Mouse (Mus musculus) liver, embryonic 16.5 days (tissue): ENCODE results near the gene Gpr155. TPM values are rescaled to one million over a fixed set of nuclear protein-coding genes. Genes with fewer than 3 reads are reported as not detected.
A peak's percentile ranks its signal among the peaks of the same experiment; 100 is the strongest.

ENCODE experiments used
- ATAC-seq: fragments of 200-750 bp; cut with Nextera tagmentation; 2 replicates; pipeline ENCODE4 v1.8.0; 2017; ENCODE audit warnings: low read depth, mild to moderate bottlenecking, moderate number of reproducible peaks, moderate library complexity
- H3K27ac ChIP-seq: fragments of 300-500 bp; sonication (generic); 2 replicates; pipeline ENCODE4 v1.5.1; 2014; ENCODE audit warnings: mild to moderate bottlenecking, low read length
- H3K27me3 ChIP-seq: fragments of 300-500 bp; sonication (generic); 2 replicates; pipeline ENCODE4 v1.6.1; 2014; ENCODE audit warnings: low read depth, low read length, mixed read lengths; ENCODE audit not compliant: control insufficient read depth, insufficient read depth
- H3K36me3 ChIP-seq: fragments of 300-500 bp; sonication (generic); 2 replicates; pipeline ENCODE4 v1.6.1; 2014; ENCODE audit warnings: mild to moderate bottlenecking; ENCODE audit not compliant: control insufficient read depth, insufficient read depth
- H3K4me1 ChIP-seq: fragments of 300-500 bp; sonication (generic); 2 replicates; pipeline ENCODE4 v1.6.1; 2014; ENCODE audit warnings: low read depth, low read length, mixed read lengths; ENCODE audit not compliant: control insufficient read depth
- H3K4me2 ChIP-seq: fragments of 300-500 bp; sonication (generic); 2 replicates; pipeline ENCODE4 v1.6.1; 2014; ENCODE audit warnings: low read depth, low read length, mixed read lengths
- H3K4me3 ChIP-seq: fragments of 300-500 bp; sonication (generic); 2 replicates; pipeline ENCODE4 v1.5.1; 2014; ENCODE audit warnings: low read depth, mild to moderate bottlenecking, low read length
- H3K9ac ChIP-seq: fragments of 300-500 bp; sonication (generic); 2 replicates; pipeline ENCODE4 v1.6.1; 2014; ENCODE audit warnings: low read depth, low read length
- H3K9me3 ChIP-seq: fragments of 300-500 bp; sonication (generic); replicated peaks from 2 replicates; pipeline ENCODE4 v1.6.1; 2016; ENCODE audit warnings: low read length; ENCODE audit not compliant: control insufficient read depth
- WGBS: fragments of 180-500 bp; shearing (Covaris S2); extraction: QIAGEN DNeasy Blood & Tissue Kit; methylation state at CpG from one replicate; pipeline ENCODE4 v1.1.7; 2014; ENCODE audit not compliant: insufficient replicate concordance; 5-methylcytosine and 5-hydroxymethylcytosine counted together
- polyA plus RNA-seq: library from polyadenylated mRNA; unstranded; fragments of >200 nt; fragmentation: Nextera tagmentation; extraction: Ambion mirVana; gene quantifications from 2 replicates; pipeline ENCODE4 v1.2.1, GENCODE M21; 2015

Gene Gpr155
- polyA plus RNA-seq, 1 experiment from 2014 or later: 5.9 TPM

DNA sequence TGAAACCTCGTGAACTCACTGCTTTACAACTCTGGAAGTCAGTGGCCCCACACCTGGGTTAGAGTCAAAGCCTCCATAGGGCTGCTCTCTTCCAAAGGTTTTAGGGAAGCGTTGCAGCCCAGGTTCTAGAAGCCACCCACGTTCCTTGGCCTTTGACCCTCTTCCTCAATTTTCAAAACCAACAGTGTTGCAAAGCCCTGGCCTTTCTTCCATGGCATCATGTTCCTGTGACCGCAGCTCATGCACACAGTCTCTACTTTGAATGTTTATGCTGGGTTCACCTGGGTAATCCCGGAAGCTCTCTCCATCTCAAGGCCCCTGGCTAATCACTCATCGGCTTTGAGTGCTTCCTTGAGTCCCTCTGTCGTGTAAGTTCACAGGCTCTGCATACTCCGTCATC, 9.1 kb upstream of the Gpr155 start:
- no peak overlapping the region for H3K4me2 ChIP-seq
- no peak for ATAC-seq
- no peaks in the 10 kb centered on the region for H3K27me3 ChIP-seq
- H3K4me3 ChIP-seq: no peak overlapping the region
- H3K36me3 ChIP-seq: no peaks in the 10 kb centered on the region
- H3K9ac ChIP-seq: no peak overlapping the region
- WGBS: 67% methylated on average over 8 of the region's 8 CpGs
- no peaks in the 10 kb centered on the region for H3K9me3 ChIP-seq
- no peak overlapping the region for H3K27ac ChIP-seq
- no peaks in the 10 kb centered on the region for H3K4me1 ChIP-seq

DNA sequence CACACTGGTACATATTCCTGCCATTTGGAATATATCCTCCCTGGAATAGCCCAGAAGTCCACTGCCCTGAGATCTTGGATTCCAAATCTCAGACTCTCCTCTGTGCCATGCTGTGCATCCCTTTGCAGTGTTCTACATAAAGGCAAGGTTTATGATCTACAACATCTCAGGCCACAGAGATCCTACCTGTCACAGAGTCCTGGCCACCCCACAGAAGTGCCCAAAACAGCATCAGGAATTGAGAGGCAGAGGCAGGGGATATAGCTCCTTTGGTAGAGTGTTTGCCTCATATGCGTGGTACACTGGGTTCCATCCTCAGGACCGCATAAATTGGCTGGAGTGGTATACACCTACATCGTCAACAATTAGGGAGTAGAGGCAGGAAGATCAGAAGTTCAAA, 8.1 kb upstream of the Gpr155 start:
- Histone ChIP-seq H3K9me3 (no peaks in the 10 kb centered on the region), H3K27me3 (no peaks in the 10 kb centered on the region), H3K36me3 (no peaks in the 10 kb centered on the region), H3K9ac (no peak overlapping the region), H3K4me2 (no peak overlapping the region), H3K27ac (no peak overlapping the region), H3K4me3 (no peak overlapping the region), H3K4me1 (no peaks in the 10 kb centered on the region)
- 64% methylated on average over 3 of the region's 3 CpGs for WGBS
- no peak for ATAC-seq

DNA sequence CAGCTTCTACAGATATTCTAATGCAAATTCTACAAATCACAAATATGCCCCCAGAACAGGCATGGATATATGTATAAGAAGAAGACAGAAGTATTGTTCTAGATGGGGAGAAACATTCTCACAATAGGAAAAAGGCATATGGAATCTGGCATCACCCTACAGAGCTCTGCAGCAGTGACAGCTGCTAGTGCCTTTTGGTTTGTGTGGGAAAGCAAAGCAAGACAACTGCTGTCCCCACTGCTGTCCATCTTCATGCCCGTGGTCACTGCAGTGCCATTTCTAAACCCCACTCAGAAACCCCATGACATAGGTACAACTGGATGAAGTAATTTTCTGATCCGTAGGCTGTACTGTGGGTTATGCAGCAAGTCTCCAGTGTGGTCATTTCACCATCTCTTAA, 6.4 kb upstream of the Gpr155 start:
- H3K9ac ChIP-seq: no peak overlapping the region
- WGBS: 64% methylated on average over 2 of the region's 2 CpGs
- ATAC-seq: no peak
- H3K27ac ChIP-seq: no peak overlapping the region
- H3K36me3 ChIP-seq: no peaks in the 10 kb centered on the region
- no peak overlapping the region for H3K4me2 ChIP-seq
- no peaks in the 10 kb centered on the region for H3K27me3 ChIP-seq
- no peaks in the 10 kb centered on the region for H3K4me1 ChIP-seq
- H3K9me3 ChIP-seq: no peaks in the 10 kb centered on the region
- H3K4me3 ChIP-seq: no peak overlapping the region

DNA sequence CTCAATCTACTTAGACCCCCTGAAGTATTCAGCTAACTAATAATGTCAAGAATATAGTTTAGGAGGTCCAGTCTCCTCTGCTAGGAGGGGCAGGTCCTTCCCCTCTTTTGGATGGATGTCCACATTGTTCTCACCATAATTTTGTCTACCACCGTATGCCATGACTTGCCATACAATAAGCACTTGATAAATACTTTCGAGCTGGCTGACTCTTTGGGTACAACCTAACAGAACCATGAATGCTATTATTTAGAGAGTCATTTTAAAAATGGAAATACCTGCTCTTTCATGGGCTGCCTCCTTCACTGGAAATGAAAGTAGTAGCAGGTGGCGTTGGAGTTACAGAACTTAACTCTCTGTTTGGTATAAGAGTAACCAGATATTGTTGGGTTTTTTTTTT, 3.6 kb upstream of the Gpr155 start:
- WGBS: 76% methylated on average over 3 of the region's 3 CpGs
- ATAC-seq: no peak
- no peaks in the 10 kb centered on the region for H3K27me3 ChIP-seq

DNA sequence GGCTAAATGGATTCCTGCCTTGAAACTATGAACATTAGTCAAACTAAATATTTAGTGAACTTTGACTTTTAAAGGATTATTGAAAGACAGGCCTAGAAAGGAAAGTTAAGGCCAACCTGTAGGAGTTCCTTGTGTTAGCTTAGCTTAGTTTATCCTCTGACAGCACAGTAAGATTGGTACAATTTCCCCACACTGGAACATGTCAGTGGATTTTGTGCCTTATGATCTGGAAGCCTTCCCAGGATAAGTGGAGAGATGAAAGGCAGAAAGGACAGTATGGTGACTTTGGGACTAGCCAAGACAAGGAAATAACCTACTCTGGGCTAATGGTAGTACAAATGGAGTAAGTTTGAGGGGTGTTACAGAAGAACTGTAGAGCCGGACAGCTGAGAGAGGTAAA, 1.4 kb upstream of the Gpr155 start:
- 68% methylated on average over 1 of the region's 1 CpGs for WGBS
- H3K9ac ChIP-seq: no peak overlapping the region
- no peaks in the 10 kb centered on the region for H3K36me3 ChIP-seq
- no peak for ATAC-seq
- H3K4me2 ChIP-seq: no peak overlapping the region
- H3K9me3 ChIP-seq: no peaks in the 10 kb centered on the region
- peaks cover 22% of the 10 kb centered on the region for H3K4me1 ChIP-seq
- H3K27me3 ChIP-seq: no peaks in the 10 kb centered on the region
- H3K4me3 ChIP-seq: no peak overlapping the region
- no peak overlapping the region for H3K27ac ChIP-seq

More for the DNA sequence above, 3.6 kb upstream of the Gpr155 start:
- no peak overlapping the region for H3K9ac ChIP-seq
- H3K4me3 ChIP-seq: no peak overlapping the region
- peaks cover 13% of the 10 kb centered on the region for H3K4me1 ChIP-seq
- H3K9me3 ChIP-seq: no peaks in the 10 kb centered on the region
- no peak overlapping the region for H3K4me2 ChIP-seq
- H3K27ac ChIP-seq: no peak overlapping the region
- H3K36me3 ChIP-seq: no peaks in the 10 kb centered on the region

DNA sequence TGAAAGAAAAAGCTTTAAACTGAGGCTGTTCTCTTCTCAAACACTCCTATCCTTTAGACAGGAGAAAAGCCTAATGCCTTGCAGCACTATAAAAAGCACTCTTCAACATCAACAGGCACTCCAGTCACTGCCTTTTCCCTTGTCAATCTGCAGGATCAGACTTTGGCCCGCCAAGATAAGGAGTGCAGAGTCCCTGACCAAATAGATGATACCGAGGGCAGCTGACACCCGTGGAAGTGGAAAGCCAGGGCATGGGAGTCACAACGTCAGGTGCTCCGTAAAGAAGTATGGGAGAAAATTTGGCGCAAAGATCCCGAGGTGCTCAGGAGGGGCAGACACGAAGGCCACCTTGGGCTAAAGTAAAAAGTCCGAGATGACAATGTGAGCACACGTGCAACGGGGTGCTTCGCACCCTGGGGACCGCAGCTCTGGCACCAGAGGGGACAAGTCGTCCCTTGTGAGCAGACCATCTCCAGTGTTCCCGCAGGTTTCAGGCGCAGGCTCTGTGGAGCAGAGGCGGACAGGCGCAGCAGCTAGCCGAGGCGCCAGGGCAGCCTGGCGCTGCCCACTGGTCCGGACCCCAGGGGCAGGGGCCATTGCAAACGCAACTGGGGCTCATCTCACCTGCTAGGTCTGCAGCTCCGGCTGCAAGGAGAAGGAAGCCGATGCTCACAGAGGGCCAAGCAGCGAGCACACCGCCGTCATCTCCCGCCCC, 574 bp downstream of the Gpr155 start:
- Histone ChIP-seq H3K4me1 (peaks cover 22% of the 10 kb centered on the region), H3K36me3 (peaks cover 4% of the 10 kb centered on the region), H3K27me3 (no peaks in the 10 kb centered on the region), H3K4me3 (peak overlapping the region; percentile 72), H3K9ac (peak overlapping the region; percentile 71), H3K27ac (peak overlapping the region; percentile 76), H3K4me2 (peak overlapping the region; percentile 99), H3K9me3 (no peaks in the 10 kb centered on the region)
- ATAC-seq: peak; percentile 1
- WGBS: 1% methylated on average over 29 of the region's 29 CpGs

DNA sequence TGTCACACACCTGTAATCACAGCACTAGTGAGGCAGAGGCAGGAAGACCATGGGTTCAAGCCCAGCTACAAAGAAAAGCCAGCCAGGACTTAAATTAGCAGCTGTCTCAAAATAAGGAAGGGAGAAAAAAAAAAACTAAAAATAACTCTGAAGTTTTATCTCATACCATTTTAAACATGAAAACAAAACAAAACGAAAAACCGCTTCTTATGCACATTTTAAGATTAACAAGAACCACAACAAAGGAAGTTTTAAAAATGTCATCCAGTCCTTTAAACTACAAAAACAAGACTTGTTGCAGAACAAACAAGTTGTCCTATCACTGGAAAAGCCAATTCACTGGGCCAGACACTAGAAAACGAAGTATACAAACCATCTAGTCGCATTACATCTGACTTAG, 1.2 kb downstream of the Gpr155 start:
- peak overlapping the region; percentile 99 for H3K4me2 ChIP-seq
- H3K9me3 ChIP-seq: no peaks in the 10 kb centered on the region
- H3K27me3 ChIP-seq: no peaks in the 10 kb centered on the region
- peak overlapping the region; percentile 72 for H3K4me3 ChIP-seq
- H3K9ac ChIP-seq: peak overlapping the region; percentile 71
- peaks cover 8% of the 10 kb centered on the region for H3K36me3 ChIP-seq
- peaks cover 22% of the 10 kb centered on the region for H3K4me1 ChIP-seq
- 62% methylated on average over 4 of the region's 4 CpGs for WGBS
- no peak for ATAC-seq
- H3K27ac ChIP-seq: peak overlapping the region; percentile 76

DNA sequence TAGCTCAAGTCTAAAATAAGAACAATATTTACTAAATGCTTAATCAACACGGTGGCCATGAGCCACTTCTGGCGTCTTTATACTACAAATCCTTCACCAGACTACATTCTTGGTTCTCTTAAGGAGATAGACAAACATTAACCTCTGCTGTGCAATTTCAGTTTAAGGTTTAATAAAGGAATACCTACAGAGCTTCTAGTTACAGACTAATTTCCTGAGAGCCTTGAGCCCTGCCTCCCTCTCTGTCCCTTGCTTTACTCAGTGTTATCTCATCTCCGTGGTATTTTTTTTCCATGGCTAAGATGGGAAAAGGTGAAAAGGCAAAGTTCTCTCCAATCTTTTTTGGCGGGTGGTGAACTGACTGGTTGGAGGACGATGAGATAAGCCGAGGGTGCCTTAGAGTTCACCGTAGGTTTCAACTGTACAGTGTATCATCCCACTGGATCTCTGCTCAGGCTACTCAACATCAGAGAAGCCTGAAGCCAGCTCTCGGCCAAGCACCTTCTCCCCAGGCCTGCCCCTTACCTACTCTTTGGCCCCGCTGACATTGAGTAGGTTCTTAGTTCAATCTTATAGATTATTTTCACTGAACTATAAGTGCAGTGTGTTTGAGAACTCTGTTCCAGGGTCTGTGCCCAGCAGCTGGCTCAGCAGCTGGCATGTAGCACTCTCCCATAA, 5.9 kb downstream of the Gpr155 start:
- Histone ChIP-seq H3K9me3 (no peaks in the 10 kb centered on the region), H3K27ac (no peak overlapping the region), H3K4me3 (no peak overlapping the region), H3K9ac (no peak overlapping the region), H3K27me3 (no peaks in the 10 kb centered on the region), H3K36me3 (peaks cover 8% of the 10 kb centered on the region), H3K4me2 (no peak overlapping the region), H3K4me1 (peaks cover 13% of the 10 kb centered on the region)
- no peak for ATAC-seq
- 70% methylated on average over 9 of the region's 9 CpGs for WGBS

DNA sequence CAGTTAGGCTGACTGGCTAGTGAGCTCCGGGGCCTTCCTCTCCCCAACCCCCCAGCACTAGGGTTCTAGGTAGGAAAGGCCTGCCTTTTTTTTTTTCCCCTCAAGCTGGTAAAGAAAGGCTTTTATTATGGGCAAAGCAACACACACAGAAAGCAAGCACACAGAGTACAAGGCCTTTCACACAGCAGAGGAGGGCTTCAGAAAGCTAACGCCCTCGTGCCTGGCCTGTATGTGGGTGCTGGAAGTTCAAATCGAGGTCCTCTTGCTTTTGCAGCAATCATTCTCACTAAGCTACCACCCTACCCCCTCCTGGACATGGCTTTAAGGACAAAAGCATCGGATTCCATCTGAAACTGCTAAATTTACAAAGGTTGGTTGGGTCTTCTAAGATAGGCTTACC, 6.7 kb downstream of the Gpr155 start:
- ATAC-seq: no peak
- H3K27ac ChIP-seq: no peak overlapping the region
- no peak overlapping the region for H3K9ac ChIP-seq
- no peak overlapping the region for H3K4me3 ChIP-seq
- H3K4me1 ChIP-seq: peaks cover 7% of the 10 kb centered on the region
- H3K9me3 ChIP-seq: no peaks in the 10 kb centered on the region
- H3K4me2 ChIP-seq: no peak overlapping the region
- peaks cover 8% of the 10 kb centered on the region for H3K36me3 ChIP-seq
- WGBS: 76% methylated on average over 5 of the region's 5 CpGs
- no peaks in the 10 kb centered on the region for H3K27me3 ChIP-seq
